Mouse (Mus musculus) large intestine, adult 2 months (tissue): Measurements from ENCODE around the gene Pigv. TPM values are rescaled to one million over a fixed set of nuclear protein-coding genes. Genes with fewer than 3 reads are reported as not detected.

ENCODE experiments used
- DNase-seq: peaks from one replicate; pipeline ENCODE4 v3.0.0-alpha.2; 2012; ENCODE audit warnings: low read depth, low spot score
- WGBS: fragments of 180-500 bp; shearing (Covaris S2); methylation state at CpG from one replicate; pipeline ENCODE4 v1.1.7; 2018; 5-methylcytosine and 5-hydroxymethylcytosine counted together
- polyA plus RNA-seq: library from polyadenylated mRNA; depleted of rRNA; stranded (reverse); fragments of >200 nt; gene quantifications from 2 replicates; pipeline ENCODE4 v1.2.3, GENCODE M21; 2012; rRNA removed

Pigv gene
- polyA plus RNA-seq, result 11.2 and 11.7 TPM in 2 replicates

DNA sequence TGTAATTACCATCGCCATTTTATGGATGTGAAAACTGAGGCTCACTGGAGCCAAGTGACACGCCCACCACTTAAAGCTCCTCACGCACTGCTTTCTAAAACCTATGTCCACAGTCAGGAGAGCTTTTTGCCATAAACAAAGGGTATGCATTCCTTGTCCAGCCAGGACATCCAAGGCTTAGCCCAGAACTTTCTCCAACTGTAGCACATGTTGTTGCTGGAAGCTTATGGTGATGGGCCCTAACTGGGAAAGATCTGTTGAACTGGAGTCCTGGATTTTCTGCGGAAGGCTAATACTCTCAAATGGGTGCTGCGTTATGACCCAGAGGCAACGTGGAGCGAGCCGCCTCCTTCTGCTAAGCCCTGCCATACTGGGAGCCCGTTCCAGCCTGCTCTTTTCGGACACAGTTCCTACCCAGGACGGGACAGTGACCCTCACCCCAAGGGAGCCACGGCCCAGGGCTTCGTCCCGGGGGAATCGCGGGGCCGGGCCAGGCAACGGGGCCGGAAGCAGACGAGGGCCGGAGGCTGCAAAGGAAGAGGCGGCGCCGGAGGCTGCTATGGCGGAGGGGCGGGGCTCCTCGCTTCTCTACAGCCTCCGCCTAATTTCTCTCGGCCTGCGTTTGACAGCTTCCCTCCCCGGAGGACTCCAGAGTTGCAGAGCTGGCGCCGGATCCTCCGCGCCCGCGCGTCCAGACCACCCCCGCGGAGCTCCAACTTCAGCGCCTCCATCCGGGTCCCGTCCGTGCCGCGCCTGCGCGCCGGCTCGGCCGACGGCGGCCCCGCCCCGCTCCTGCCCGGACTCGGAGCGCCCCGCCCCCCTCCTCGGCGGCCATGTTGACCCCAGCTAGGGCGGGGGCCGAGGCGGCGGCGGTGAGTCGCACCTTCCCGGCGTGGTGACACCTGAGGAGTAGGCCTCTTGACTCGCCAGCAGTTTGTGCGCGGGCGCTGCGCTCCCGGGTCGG, at the start of gene Pigv:
Pigv (minus strand) TSS at position 767 of the 964 bp plus-strand sequence.
- WGBS, result under 1% methylated on average over 75 of the region's 76 CpGs
- DNase-seq, result no peak

DNA sequence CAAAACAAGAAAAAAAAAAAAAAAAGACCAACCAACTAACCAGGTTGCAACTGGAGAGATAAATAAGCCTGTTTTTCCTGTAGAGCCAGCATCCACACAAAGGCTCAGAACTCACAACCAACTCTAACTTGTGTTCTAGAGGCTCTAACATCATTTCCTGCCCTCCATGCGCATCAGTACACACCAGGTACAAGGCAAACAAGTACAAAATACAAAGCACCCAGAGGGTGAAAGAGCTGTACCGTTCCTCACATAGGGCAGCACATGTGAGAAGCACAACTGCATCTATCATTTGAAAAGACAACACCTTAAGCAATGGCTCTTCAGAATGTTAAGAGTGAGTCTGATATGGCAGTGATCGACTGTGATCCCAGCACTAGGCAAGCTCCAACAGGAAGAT, 47.3 kb upstream of the Pigv start:
- WGBS, result 87% methylated on average over 3 of the region's 3 CpGs
- no peak for DNase-seq

DNA sequence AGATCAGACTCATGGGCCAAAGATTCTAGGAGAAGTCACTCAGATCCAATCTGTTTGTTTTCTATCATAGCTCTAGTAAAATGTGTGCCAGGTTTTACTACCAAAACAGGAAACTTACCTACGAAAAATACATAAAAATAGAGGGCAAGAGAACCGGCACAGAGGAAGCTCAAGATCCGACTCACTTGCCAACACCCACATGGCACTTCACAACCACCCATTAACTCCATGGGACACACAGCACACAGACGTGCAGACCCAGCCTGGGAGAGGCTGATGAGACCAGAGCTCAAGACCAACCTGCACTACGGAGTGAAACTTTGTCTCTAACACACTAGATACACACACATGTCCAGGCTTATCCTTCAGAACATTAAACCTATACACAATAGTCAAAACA, 40.3 kb upstream of the Pigv start:
- no peak for DNase-seq
- 40% methylated on average over 5 of the region's 5 CpGs for WGBS

- 68% methylated on average over 6 of the region's 6 CpGs for WGBS
- no peak for DNase-seq
These were observed 39.0 kb upstream of the Pigv start for GRCm38 (mm10) chr4:133711307-133712076.

DNA sequence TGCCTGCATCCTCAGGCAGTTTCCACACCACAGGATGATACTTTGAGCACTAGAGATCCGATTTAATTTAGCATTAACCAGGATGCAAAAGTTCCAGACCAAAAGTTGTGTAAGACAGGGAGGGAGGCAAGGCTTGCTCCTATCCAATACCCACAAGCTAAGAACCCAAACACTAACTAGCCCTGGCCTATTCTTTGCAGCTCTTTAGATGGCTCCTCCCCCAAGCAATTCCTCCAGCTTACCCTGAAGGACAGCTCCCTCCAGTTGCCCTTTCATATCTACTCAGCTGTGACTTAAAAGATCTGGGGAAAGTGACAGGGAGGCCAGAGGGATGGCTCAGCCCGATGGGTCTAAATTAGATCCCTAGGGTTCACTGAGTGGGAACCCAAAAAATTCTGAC, 36.9 kb upstream of the Pigv start:
- 62% methylated on average over 2 of the region's 2 CpGs for WGBS
- no peak for DNase-seq

GRCm38 (mm10) chr4:133707464-133707863, 35.0 kb upstream of the Pigv start:
- 64% methylated on average over 1 of the region's 1 CpGs for WGBS
- DNase-seq, result no peak

DNA sequence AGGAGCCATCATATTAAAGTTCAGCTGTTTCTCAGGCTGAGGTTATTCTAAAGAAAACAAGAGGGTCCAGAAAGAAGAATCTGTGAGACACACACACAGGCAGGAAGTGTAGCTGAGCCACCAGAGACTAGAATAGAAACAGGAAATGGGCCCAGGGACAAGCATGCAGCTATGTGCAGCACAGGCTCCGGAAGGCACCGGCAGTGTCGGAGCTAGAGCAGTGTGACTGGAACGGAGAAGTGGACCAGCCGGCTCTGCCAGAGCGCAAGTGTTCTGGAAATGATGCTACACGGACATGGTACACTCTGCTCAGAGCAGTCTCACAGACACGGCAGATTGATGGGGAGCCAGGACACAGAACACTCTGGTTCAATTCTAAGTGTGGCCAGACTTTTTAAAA, 34.5 kb upstream of the Pigv start:
- no peak for DNase-seq

DNA sequence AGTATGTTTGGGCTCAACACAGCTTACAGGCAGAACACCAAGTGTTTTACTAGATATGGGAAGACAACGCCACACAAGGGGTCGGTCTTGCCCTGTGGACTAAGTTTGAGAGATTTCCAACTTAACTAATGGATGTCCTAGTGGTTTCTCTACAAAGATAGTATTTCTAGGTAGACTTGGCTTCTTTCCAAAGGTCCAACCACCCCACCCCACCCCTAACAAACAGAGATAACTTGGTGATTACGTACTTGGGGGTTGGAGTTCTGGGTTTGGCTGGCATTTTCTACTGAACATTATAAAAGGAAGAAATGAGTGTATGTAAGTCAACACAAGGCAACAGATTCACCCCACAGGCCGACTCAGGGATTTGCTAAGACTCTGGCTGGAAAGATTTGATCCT, 32.6 kb upstream of the Pigv start:
- 51% methylated on average over 4 of the region's 4 CpGs for WGBS
- no peak for DNase-seq

More for the DNA sequence above, 34.5 kb upstream of the Pigv start:
- 43% methylated on average over 8 of the region's 8 CpGs for WGBS

DNA sequence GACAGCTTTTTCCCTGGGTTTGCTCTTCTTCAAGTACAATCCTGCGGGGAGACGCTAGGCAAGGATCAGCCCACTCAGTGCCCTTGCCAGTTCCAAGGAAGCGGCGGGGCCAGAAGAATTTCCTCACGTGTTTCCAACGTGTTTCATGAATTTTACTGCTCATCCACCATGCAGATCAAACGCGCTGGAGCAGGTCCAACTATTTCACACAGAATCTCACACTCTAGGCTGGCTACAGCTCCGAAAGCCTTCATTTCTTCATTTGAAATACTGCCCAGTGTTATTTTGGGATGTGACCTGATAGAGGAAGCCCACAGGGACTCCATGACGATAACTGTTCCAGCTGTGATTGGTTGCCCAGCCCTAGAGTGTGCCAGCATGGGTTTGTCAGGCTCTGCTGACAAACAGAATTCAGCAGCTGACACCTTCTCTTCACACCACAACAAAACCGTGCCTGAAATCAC, 28.5 kb upstream of the Pigv start:
- DNase-seq, result no peak
- 58% methylated on average over 11 of the region's 11 CpGs for WGBS

GRCm38 (mm10) chr4:133695363-133695762, 22.9 kb upstream of the Pigv start:
- 66% methylated on average over 3 of the region's 3 CpGs for WGBS
- no peak for DNase-seq

DNA sequence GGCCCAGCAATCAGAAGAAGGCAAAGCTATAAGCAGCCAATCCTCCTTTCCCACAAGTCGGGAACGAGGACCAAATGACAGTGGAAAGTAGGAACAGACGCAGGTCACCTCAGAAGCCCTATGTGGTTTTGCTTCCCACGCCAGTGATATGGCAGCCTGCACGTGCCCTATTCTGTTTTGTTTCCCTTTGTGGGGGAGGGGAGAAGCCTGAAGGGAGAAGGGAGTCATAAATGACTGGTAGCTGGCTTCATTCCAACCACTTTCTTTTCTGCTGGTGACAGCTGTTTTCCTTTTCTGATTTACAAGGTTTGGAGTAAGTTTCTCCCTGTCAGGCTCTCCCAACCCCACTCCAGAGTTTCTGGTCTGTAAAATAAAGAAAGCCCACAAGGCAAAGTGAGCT, 17.8 kb upstream of the Pigv start:
- no peak for DNase-seq
- WGBS, result 7% methylated on average over 5 of the region's 5 CpGs

DNA sequence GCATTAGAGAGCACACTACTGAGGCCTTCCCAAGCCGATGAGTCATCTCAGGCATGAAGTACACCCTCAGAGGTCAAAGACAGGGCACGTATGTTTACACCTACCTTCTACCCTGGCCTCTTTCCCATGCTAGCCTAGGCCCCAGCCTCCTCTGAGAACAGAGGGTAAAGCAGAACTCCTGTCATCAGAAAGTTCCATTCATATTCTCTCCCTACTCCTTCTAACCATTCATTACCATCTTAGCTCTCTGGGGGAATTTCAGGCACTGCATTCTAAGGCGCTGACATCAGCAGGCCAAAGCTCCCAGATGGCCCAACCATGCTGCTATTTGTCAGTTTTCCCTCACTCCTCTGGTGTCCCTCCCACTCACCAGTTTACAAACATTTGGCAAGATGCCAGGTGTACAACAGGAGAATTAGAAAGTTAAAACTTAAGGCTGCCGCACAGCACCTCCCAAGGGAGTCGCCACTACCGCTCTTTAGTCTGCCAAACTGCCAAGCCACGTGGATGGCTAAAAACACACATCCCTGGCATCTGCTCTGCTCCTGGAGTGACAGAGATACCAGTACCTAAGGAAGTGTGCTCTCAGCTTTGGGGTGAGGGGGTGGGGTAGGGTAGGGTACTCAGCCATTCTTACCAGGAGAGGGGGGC, 16.1 kb upstream of the Pigv start:
- 27% methylated on average over 7 of the region's 7 CpGs for WGBS

DNA sequence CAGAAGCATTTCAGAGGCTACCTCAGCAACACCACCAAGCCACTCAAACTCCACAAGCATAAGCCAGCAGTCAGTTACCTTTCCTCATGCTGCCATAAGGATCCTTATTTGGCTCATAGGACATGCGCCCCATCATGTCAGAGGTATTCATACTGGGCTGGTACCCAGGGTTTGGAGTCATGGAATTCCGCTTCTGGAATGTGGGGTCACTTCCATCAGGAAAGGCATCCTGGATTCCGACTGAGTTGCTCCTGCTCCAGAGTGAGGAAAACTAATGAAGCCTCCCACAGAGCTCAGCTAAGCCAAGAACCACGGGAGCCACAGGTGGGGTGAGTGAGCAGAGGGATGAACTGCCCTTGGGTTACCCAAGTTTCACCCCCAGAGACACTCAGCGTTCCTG, 14.7 kb upstream of the Pigv start:
- DNase-seq, result no peak
- WGBS, result 82% methylated on average over 5 of the region's 5 CpGs

More for the DNA sequence above, 16.1 kb upstream of the Pigv start:
- no peak for DNase-seq

DNA sequence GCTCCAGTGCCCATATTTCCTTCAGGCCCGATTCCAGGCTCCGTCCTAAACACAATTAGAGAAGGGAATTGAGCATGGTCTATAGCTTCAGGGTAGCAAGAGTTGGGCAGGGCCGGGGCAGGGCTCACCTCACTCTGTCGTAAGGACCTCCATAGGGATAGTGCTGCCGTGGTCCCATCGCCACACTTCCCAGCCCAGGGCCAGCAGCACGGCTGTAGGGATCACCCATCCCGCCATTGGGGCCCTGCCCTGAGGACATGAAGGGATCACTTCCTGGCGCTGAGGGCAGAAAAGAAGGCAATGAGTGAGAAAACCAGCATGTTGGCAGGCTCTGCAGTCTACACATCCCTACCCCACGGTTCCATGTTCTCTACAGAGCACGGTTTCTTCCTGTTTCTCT, 14.1 kb upstream of the Pigv start:
- DNase-seq, result no peak
- WGBS, result 82% methylated on average over 11 of the region's 11 CpGs

DNA sequence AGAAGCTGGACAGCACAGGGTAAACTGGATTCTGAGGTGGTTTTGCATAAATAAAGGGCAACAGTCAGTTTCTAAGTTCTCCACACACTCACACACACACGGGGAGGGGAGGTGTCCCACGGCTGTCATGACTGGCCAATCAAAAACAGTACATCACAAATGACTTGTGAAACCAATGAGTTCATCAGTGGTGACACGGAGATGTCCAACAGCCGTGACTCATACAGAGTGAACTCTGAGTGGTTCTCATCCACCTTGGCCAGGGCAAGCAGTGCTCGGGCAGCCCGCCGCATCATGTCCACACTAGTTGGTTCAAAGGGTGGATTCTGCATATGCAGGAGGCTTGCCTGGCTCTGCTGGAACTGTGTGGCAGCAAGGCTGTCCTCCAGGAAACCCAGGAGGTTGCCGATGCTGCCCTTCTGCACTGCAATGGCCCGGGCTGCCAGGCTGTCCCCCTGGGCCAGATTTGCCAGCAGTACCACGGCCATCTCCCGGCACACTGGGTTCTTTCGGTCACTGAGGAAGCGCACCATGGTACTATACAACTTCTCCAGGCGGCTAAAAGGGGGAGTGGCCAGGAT, 7.8 kb upstream of the Pigv start:
- DNase-seq, result no peak
- 79% methylated on average over 14 of the region's 14 CpGs for WGBS

GRCm38 (mm10) chr4:133679629-133680028, 7.2 kb upstream of the Pigv start:
- 76% methylated on average over 7 of the region's 7 CpGs for WGBS
- DNase-seq, result no peak

DNA sequence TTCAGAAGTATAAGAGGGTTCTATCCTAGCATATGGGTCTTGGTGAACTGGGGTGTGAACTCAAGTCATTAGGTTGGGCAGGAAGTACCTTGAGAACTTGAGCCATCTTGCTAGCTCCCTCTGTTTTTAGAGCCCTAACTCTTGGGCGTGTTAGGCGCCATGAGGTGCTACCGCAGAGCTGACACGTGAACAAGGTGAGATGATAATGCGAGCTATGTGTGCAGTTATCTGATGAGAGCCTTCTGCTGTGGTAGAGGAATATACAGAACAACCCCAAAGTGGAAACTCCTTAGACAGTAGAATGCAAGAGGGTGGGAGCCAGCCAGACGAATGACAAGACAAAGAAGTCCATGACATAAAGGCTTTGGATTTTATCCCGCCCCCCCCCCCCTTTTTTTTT, 4.8 kb upstream of the Pigv start:
- 64% methylated on average over 7 of the region's 7 CpGs for WGBS
- DNase-seq, result no peak

DNA sequence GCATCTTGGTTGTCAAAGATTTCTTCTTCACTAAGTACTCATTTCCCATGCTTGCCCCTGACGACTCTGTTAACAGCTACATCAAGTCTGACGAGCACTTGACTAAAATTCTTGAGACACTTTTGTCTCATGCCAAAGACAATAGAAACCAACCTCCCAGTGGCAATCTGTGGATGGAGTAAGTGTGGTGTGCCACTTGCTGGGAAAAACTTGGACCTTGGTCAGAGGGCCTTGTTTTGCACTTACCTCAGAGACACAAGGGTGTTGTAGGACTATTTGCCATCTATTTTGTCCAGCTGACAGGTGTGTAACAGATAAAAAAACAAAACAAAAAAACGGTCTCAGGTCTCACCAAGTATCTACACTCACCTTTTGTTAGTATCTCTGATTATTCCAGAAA, 3.7 kb upstream of the Pigv start:
- WGBS, result 15% methylated on average over 3 of the region's 3 CpGs
- DNase-seq, result no peak

- DNase-seq, result no peak
- WGBS, result 8% methylated on average over 5 of the region's 5 CpGs
These were observed 3.2 kb upstream of the Pigv start for GRCm38 (mm10) chr4:133675594-133676016.

DNA sequence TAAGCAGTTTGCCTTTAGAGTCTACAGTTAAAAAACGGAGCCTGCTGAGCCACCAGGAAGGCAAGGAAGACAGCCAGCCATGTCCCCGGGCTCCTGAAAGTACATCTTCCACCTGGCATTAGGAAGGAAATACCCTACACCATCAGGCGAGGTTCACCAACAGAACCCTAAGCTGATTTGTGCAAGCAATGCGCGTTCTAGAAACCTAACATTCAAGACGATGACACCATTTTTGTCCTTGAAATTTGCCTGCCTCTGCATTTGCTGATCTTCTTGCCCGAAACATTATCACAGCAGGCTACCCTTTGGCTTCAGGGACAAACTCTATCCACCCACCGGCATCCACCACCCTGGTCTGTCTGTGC, 1.9 kb upstream of the Pigv start:
- WGBS, result 56% methylated on average over 8 of the region's 8 CpGs
- no peak for DNase-seq
